Mouse (Mus musculus) monocyte, adult 2 months (primary cell): Measurements from ENCODE around the gene Rfc4.

ENCODE experiments used
- DNase-seq, 2 experiments: peaks; one replicate each; pipeline ENCODE4 v3.0.0; 2022; ENCODE audit warnings: low spot score in 2 of 2, low read depth in 1 of 2

Rfc4 gene

GRCm38 (mm10) chr16:23135421-23136149, 8.0 kb upstream of the Rfc4 start:
- DNase-seq, result peak; percentile 36 to 46

GRCm38 (mm10) chr16:23132336-23132735, 4.8 kb upstream of the Rfc4 start:
- DNase-seq, result no peak

GRCm38 (mm10) chr16:23130303-23130702, 2.8 kb upstream of the Rfc4 start:
- DNase-seq, result no peak

- no peak for DNase-seq
These were observed 245 bp downstream of the Rfc4 start for GRCm38 (mm10) chr16:23127311-23127672.

- no peak for DNase-seq
These were observed 3.1 kb downstream of the Rfc4 start for GRCm38 (mm10) chr16:23124398-23124797.

GRCm38 (mm10) chr16:23123104-23123503, 4.4 kb downstream of the Rfc4 start:
- no peak for DNase-seq

GRCm38 (mm10) chr16:23122446-23122845, 5.1 kb downstream of the Rfc4 start:
- DNase-seq, result no peak

GRCm38 (mm10) chr16:23117173-23117572, 10.4 kb downstream of the Rfc4 start:
- DNase-seq, result no peak

GRCm38 (mm10) chr16:23115486-23115885, 12.1 kb downstream of the Rfc4 start:
- no peak for DNase-seq

- no peak for DNase-seq
These were observed 13.0 kb downstream of the Rfc4 start for GRCm38 (mm10) chr16:23114339-23115171.

GRCm38 (mm10) chr16:23113903-23114302, 13.6 kb downstream of the Rfc4 start:
- DNase-seq, result no peak

GRCm38 (mm10) chr16:23112861-23113435, 14.6 kb downstream of the Rfc4 start:
- no peak for DNase-seq

GRCm38 (mm10) chr16:23112348-23112747, 15.2 kb downstream of the Rfc4 start:
- DNase-seq, result no peak

GRCm38 (mm10) chr16:23109350-23110280, 17.9 kb downstream of the Rfc4 start:
- DNase-seq, result no peak

GRCm38 (mm10) chr16:23108943-23109342, 18.6 kb downstream of the Rfc4 start:
- no peak for DNase-seq

GRCm38 (mm10) chr16:23107946-23108759, 19.4 kb downstream of the Rfc4 start:
- peak in 1 of 2 experiments; percentile 75 for DNase-seq

- DNase-seq, result peak; percentile 75 to 88
These were observed 20.1 kb downstream of the Rfc4 start, which contains the start of gene Eif4a2 for GRCm38 (mm10) chr16:23107231-23107942. Eif4a2 (plus strand) TSS chr16:23107444.

- peak in 1 of 2 experiments; percentile 23 for DNase-seq
These were observed 21.4 kb downstream of the Rfc4 start for GRCm38 (mm10) chr16:23106121-23106520.

GRCm38 (mm10) chr16:23103841-23104240, 23.7 kb downstream of the Rfc4 start:
- no peak for DNase-seq
